Comparison of ENCODE assay signal across 14 mouse cellular contexts in the genomic region with DNA sequence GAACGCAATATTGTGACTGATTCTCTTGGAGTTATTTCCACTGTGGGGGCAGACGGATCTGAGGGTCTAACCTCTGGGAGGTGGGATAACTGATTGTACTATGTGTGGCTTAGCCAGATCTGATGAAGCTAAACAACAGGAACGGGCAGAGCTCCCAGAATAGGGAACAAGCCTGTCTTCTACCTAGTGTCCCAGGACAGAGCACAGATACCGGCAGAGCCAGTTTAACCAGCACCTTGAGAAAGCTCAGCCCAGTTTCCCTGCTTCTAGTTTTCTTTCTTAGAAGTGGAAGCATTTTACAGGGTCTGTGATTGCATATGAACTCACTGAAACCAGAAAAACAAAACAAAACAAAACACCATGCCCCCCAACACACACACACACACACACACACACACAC.
"Had no signal": no experiment of that assay in that cellular context is flagged by ENCODE, and none has a peak within 500 bp of the region (broad histone marks: within the 10 kb centered on the region; RNA-seq: fewer than 3 reads in every experiment).

No protein-coding gene starts in this region.

- H3K9me3 ChIP-seq: intestine, embryonic 15.5 days; kidney, embryonic 15.5 days; liver, embryonic 13.5 days; midbrain, embryonic 15.5 days; neural tube, embryonic 12.5 days had no signal

- H3K4me3 ChIP-seq: intestine, embryonic 15.5 days; kidney, embryonic 15.5 days; liver, embryonic 13.5 days; megakaryocyte, embryonic 14.5 days; midbrain, embryonic 15.5 days; neural tube, embryonic 12.5 days had no signal

- DNase-seq: kidney, adult 2 months; kidney, postnatal 25 days; left cerebral cortex, postnatal 4 days; liver; liver, embryonic 13.5 days; liver, postnatal 0 days; lung, postnatal 14 days had no signal

- H3K4me2 ChIP-seq: intestine, embryonic 15.5 days; kidney, embryonic 15.5 days; liver, embryonic 13.5 days; midbrain, embryonic 11.5 days; midbrain, embryonic 15.5 days; neural tube, embryonic 12.5 days had no signal

- H3K9ac ChIP-seq: intestine, embryonic 15.5 days; kidney, embryonic 15.5 days; liver, embryonic 13.5 days; liver, postnatal 0 days; midbrain, embryonic 15.5 days; neural tube, embryonic 12.5 days had no signal

- H3K27ac ChIP-seq: intestine, embryonic 15.5 days; kidney, embryonic 15.5 days; liver, embryonic 13.5 days; macrophage; midbrain, embryonic 15.5 days; neural tube, embryonic 12.5 days had no signal

- H3K27me3 ChIP-seq: intestine, embryonic 15.5 days; kidney, embryonic 15.5 days; midbrain, embryonic 15.5 days; neural tube, embryonic 12.5 days had no signal

- H3K36me3 ChIP-seq: intestine, embryonic 15.5 days; kidney, embryonic 15.5 days; liver, embryonic 13.5 days; midbrain, embryonic 15.5 days; neural tube, embryonic 12.5 days had no signal

- ATAC-seq: intestine, embryonic 15.5 days; liver, postnatal 0 days; midbrain, embryonic 15.5 days had no signal
